Mouse (Mus musculus): Measurements from ENCODE around the gene 4930512M02Rik. TPM values are rescaled to one million over a fixed set of nuclear protein-coding genes. Genes with fewer than 3 reads are reported as not detected.

The 4930512M02Rik gene
- polyA plus RNA-seq, 1 experiment from 2014 or later, result not detected

DNA sequence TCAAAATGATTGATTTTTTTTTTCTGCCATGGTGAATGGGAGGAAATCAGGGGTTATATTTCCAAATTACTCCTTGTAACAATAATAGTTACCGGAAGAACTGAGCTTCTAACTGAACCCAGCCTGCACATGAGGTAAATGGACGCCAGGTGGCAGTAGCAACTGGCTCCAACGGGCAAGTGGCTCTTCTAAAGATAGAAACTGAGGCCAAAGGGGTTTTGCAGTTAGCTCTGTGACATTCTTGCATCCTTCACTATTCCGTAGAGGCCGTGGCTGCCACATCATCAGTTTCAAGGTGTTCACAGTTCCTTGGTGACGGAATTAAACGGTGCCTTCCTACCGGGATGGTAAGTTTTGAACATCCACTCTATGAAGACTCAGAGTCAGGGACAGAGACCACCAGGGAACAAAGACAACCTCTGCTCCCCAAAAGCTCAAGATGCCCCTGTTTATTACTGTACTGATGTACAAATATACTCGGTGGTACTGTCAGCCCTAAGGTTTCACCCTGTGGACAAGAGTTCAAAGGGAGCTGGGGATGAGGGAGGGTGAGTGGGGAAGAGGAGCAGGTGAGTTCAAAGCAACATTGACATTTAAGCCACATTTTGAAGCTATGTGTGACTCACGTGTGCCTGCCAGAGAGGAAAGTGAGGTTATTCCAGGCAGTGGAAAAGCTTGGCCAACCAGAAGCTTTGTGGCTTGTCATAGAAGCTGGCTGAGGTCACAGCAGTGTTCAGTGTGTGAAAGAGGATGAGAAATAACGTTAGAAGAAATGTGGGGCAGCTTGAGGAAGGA, 70.3 kb downstream of the 4930512M02Rik start:
- Histone ChIP-seq H3K9ac (ENCODE audit: low read length) (no peak overlapping the region), H3K4me2 (ENCODE audit: low read depth, low read length) (no peak overlapping the region), H3K27me3 (ENCODE audit: control insufficient read depth, insufficient read depth, low read depth, low read length) (no peaks in the 10 kb centered on the region), H3K4me1 (replicated peaks; ENCODE audit: control insufficient read depth, insufficient read depth, low read length) (no peaks in the 10 kb centered on the region), H3K9me3 (ENCODE audit: control insufficient read depth, low read length) (no peaks in the 10 kb centered on the region), H3K4me3 (ENCODE audit: low read length) (no peak overlapping the region), H3K36me3 (ENCODE audit: control insufficient read depth, insufficient read depth, low read length) (no peaks in the 10 kb centered on the region), H3K27ac (ENCODE audit: low read length) (no peak overlapping the region)
- ATAC-seq (ENCODE audit: low read depth), result no peak
- WGBS, result 39% methylated on average over 11 of the region's 11 CpGs

DNA sequence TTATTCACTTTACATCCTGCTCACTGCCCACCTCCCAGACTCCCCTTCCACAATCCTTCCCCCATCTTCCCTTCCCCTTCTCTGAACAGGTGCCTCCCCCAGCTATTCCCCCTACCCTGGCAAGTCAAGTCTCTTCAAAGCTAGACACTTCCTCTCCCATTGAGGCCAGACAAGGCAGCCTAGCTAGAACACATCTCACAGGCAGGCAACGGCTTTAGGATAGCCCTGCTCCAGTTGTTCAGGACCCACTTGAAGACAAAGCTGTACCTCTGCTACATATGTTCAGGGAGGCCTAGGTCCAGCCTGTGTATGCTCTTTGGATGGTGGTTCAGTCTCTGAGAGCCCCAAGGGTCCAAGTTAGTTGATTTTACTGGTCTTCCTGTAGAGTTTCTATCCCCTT, 71.4 kb downstream of the 4930512M02Rik start:
- Histone ChIP-seq H3K36me3 (ENCODE audit: control insufficient read depth, insufficient read depth, low read length) (no peaks in the 10 kb centered on the region), H3K4me2 (ENCODE audit: low read depth, low read length) (no peak overlapping the region), H3K27ac (ENCODE audit: low read length) (no peak overlapping the region), H3K9me3 (ENCODE audit: control insufficient read depth, low read length) (no peaks in the 10 kb centered on the region), H3K27me3 (ENCODE audit: control insufficient read depth, insufficient read depth, low read depth, low read length) (no peaks in the 10 kb centered on the region), H3K4me3 (ENCODE audit: low read length) (no peak overlapping the region), H3K4me1 (replicated peaks; ENCODE audit: control insufficient read depth, insufficient read depth, low read length) (no peaks in the 10 kb centered on the region), H3K9ac (ENCODE audit: low read length) (no peak overlapping the region)
- WGBS, result 85% methylated on average over 1 of the region's 1 CpGs
- no peak for ATAC-seq (ENCODE audit: low read depth)

DNA sequence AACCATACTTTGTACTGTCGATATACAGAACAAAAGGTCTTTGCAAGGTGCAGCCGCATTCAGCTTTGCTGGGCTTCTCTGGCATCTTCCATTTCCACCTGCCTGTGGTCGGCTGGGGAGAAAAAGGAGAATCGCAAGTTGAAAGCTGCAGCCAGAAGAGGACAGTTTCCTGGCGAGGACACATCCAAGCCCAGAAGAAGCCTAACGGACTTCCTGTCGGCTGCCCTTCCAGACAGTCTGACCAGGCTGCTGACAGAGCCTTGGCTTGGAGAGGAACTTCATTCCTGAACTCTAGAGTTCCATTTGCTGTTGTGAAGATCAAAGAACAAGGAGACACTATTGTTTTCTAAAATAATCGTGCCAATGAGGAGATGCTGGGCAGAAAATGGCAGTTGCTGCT, 72.1 kb downstream of the 4930512M02Rik start:
- no peak overlapping the region for H3K4me2 ChIP-seq (ENCODE audit: low read depth, low read length)
- WGBS, result 65% methylated on average over 8 of the region's 8 CpGs
- H3K36me3 ChIP-seq (ENCODE audit: control insufficient read depth, insufficient read depth, low read length), result no peaks in the 10 kb centered on the region

DNA sequence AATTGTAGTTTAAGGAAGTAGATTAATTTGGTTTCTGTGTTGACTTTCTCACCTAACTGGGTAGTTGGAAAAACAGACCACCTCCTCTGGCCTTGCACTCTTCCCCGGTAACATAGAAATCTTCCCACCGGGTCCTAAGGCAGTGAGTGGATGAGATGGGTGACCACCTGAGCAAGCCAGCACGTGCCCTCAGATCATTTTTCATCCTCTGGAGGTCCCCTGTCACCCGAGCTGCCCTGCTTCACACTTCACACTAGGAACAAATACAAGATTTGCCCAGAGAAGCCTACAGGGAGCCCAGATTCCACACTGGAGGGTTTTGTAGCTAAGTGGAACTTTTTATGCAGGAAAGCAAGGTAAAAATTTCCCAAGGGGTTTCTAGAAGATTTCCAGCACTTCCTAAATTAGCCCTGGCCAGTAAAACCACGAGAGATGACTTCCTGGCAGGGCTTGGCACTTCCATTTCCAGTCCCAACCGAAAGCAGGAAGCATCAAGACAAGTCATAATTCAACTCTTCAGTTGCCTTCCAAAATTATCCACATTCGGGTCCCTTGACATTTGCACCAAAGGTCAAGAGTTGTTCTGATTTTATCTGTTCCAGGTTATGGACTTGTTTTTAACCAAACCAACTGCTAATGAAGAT, 79.9 kb downstream of the 4930512M02Rik start:
- Histone ChIP-seq H3K4me2 (ENCODE audit: low read depth, low read length) (no peak overlapping the region), H3K9ac (ENCODE audit: low read length) (no peak overlapping the region), H3K27ac (ENCODE audit: low read length) (no peak overlapping the region), H3K27me3 (ENCODE audit: control insufficient read depth, insufficient read depth, low read depth, low read length) (no peaks in the 10 kb centered on the region), H3K9me3 (ENCODE audit: control insufficient read depth, low read length) (no peaks in the 10 kb centered on the region), H3K4me1 (replicated peaks; ENCODE audit: control insufficient read depth, insufficient read depth, low read length) (no peaks in the 10 kb centered on the region), H3K4me3 (ENCODE audit: low read length) (no peak overlapping the region), H3K36me3 (ENCODE audit: control insufficient read depth, insufficient read depth, low read length) (no peaks in the 10 kb centered on the region)
- ATAC-seq (ENCODE audit: low read depth), result no peak
- WGBS, result 51% methylated on average over 7 of the region's 7 CpGs

More for the DNA sequence above, 72.1 kb downstream of the 4930512M02Rik start:
- H3K27me3 ChIP-seq (ENCODE audit: control insufficient read depth, insufficient read depth, low read depth, low read length), result no peaks in the 10 kb centered on the region
- no peak overlapping the region for H3K4me3 ChIP-seq (ENCODE audit: low read length)
- ATAC-seq (ENCODE audit: low read depth), result no peak
- H3K27ac ChIP-seq (ENCODE audit: low read length), result no peak overlapping the region
- H3K9ac ChIP-seq (ENCODE audit: low read length), result no peak overlapping the region
- no peaks in the 10 kb centered on the region for H3K4me1 ChIP-seq (replicated peaks; ENCODE audit: control insufficient read depth, insufficient read depth, low read length)
- no peaks in the 10 kb centered on the region for H3K9me3 ChIP-seq (ENCODE audit: control insufficient read depth, low read length)

DNA sequence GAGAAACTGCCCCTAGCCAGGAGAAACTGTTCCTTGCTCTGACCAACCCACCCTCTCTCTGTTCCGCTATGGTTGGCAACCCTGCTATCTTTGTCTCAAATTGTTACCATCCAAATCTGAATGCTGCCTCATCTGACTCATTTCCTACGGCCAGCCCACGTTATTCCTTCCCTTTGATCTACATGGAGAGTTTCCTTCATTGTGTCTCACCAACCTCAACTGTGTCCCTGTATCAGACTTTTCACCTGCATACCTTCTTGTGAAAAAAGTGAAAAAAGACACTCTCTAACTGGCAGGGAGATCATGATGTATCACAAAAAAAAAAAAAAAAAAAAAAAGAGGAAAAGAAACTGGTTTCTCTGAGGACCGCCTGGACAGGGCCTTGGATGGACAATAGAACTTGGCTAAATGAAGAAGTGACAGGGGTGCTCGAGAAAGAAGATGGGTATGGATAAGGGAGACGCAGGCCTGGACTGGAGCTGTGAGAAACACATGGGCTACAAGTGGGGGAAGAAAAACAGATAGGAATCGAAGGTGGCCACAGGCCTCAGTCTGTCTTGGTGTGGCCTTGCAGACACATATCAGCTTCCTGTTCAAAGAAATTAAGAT, 80.6 kb downstream of the 4930512M02Rik start:
- Histone ChIP-seq H3K4me3 (ENCODE audit: low read length) (no peak overlapping the region), H3K4me2 (ENCODE audit: low read depth, low read length) (no peak overlapping the region), H3K4me1 (replicated peaks; ENCODE audit: control insufficient read depth, insufficient read depth, low read length) (no peaks in the 10 kb centered on the region), H3K9me3 (ENCODE audit: control insufficient read depth, low read length) (no peaks in the 10 kb centered on the region), H3K9ac (ENCODE audit: low read length) (no peak overlapping the region), H3K27me3 (ENCODE audit: control insufficient read depth, insufficient read depth, low read depth, low read length) (no peaks in the 10 kb centered on the region), H3K36me3 (ENCODE audit: control insufficient read depth, insufficient read depth, low read length) (no peaks in the 10 kb centered on the region), H3K27ac (ENCODE audit: low read length) (no peak overlapping the region)
- 70% methylated on average over 7 of the region's 7 CpGs for WGBS
- ATAC-seq (ENCODE audit: low read depth), result no peak

DNA sequence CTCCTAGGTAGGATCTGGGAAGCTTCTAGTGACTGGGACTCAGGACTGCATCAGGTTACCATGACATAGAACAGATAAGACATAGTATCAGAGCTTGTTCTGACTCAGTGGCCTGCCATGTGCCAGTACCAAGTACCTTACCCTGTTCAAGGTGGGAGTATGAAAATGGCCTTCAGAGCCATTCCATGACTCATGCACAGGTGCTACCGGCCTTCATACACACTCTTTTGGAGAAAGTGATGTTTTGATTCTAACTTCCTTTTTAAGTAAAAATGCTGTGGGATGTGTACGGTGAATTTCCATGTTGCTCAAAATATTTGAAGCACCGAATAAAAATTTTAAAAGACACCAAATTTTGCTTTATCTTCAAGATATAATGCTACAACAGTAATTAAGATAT, 81.7 kb downstream of the 4930512M02Rik start:
- ATAC-seq (ENCODE audit: low read depth), result no peak
- no peaks in the 10 kb centered on the region for H3K36me3 ChIP-seq (ENCODE audit: control insufficient read depth, insufficient read depth, low read length)
- H3K4me1 ChIP-seq (replicated peaks; ENCODE audit: control insufficient read depth, insufficient read depth, low read length), result no peaks in the 10 kb centered on the region
- H3K27ac ChIP-seq (ENCODE audit: low read length), result no peak overlapping the region
- no peaks in the 10 kb centered on the region for H3K27me3 ChIP-seq (ENCODE audit: control insufficient read depth, insufficient read depth, low read depth, low read length)
- H3K4me2 ChIP-seq (ENCODE audit: low read depth, low read length), result no peak overlapping the region
- no peak overlapping the region for H3K4me3 ChIP-seq (ENCODE audit: low read length)
- H3K9ac ChIP-seq (ENCODE audit: low read length), result no peak overlapping the region
- no peaks in the 10 kb centered on the region for H3K9me3 ChIP-seq (ENCODE audit: control insufficient read depth, low read length)
- 84% methylated on average over 3 of the region's 3 CpGs for whole genome bisulfite sequencing

Other genes with a start within 250 kb of the 4930512M02Rik start
- 0.15 and 1.8 TPM in 2 replicates for gene Spata48, start 165.7 kb downstream of the 4930512M02Rik start, polyA plus RNA-seq (2015; fragmentation: Nextera tagmentation; extraction: Ambion mirVana)
- 0.50 and 0.78 TPM in 2 replicates for gene Zpbp, start 165.4 kb downstream of the 4930512M02Rik start, polyA plus RNA-seq (2015; fragmentation: Nextera tagmentation; extraction: Ambion mirVana)
- 2.0 and 3.0 TPM in 2 replicates for gene Ikzf1, start 57.2 kb upstream of the 4930512M02Rik start, polyA plus RNA-seq (2015; fragmentation: Nextera tagmentation; extraction: Ambion mirVana)
- 76.6 and 79.4 TPM in 2 replicates for gene Fignl1, start 181.1 kb upstream of the 4930512M02Rik start, polyA plus RNA-seq (2015; fragmentation: Nextera tagmentation; extraction: Ambion mirVana)